Mouse (Mus musculus): ENCODE measurements at regions not wholly inside any gene's neighbourhood (a gene's known extent, or its start where the extent isn't known, plus 50 kb on each side); places are given as distances from the start of the nearest gene placed in this dataset.

DNA sequence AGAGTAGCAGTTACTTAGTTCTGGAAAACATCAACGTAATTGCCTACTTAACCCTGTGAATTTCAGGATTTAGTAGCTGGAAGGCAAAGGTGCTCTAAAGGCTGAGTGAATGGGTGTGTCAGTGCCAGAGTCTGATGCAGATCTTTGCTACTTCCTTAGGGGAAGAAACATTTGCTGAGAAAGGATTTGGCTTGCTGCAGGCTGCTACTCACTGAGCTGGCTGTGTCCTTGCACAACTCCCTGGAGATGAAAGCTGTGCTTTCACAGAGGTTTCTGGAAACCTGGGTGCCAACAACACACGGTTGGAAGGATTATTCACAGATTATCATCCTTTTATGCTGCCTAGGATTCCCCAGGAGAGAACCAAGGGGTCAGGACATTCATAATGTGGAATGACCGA lies 94.0 kb upstream of the Fut8 start:
- Histone ChIP-seq H3K79me2 (ENCODE audit: control insufficient read depth, insufficient read depth, low read length) (no peaks in the 10 kb centered on the region), H3K4me1 (ENCODE audit: control insufficient read depth, insufficient read depth, low read length) (no peaks in the 10 kb centered on the region), H3K4me3 (ENCODE audit: insufficient read depth, low read depth, low read length) (no peak overlapping the region), H3K9ac (ENCODE audit: low read depth, low read length) (no peak overlapping the region), H3K27me3 (ENCODE audit: control insufficient read depth, insufficient read depth, low read length) (no peaks in the 10 kb centered on the region), H3K36me3 (ENCODE audit: control insufficient read depth, insufficient read depth, low read length) (no peaks in the 10 kb centered on the region), H3K27ac (replicated peaks; ENCODE audit: insufficient read depth, low read depth, low read length) (no peak overlapping the region)
- no peak for DNase-seq (ENCODE audit: extremely low read depth, low read depth, low spot score)
- no peak for TF ChIP-seq CTCF (IDR thresholded peaks at IDR 0.05; ENCODE audit: low read depth, low read length)
- no peak for TF ChIP-seq POLR2A (IDR thresholded peaks at IDR 0.05; ENCODE audit: extremely low read depth, insufficient read depth, low read length)
- 82% methylated on average over 3 of the region's 3 CpGs for WGBS

DNA sequence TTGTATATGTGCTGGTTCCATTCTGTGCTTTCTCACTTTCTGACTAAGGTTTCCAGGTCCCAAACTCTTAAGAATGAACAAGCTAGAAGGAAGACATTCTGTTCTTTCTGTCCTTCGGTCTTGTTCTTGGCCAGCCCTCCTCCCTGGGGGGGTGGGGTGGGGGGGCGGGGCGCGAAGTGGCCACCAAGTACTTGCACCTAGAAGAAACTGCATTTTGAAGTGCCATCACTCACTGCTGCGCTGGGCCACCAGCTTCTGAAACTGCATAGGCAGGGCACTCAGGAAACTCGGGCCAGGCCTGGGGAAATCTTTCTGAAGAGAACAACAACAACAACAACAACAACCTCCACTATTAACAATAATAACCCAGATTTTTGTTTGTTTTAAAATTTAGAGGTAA lies 94.4 kb upstream of the Fut8 start:
- Histone ChIP-seq H3K79me2 (ENCODE audit: control insufficient read depth, insufficient read depth, low read length) (no peaks in the 10 kb centered on the region), H3K4me3 (ENCODE audit: insufficient read depth, low read depth, low read length) (no peak overlapping the region), H3K9ac (ENCODE audit: low read depth, low read length) (no peak overlapping the region), H3K4me1 (ENCODE audit: control insufficient read depth, insufficient read depth, low read length) (no peaks in the 10 kb centered on the region), H3K36me3 (ENCODE audit: control insufficient read depth, insufficient read depth, low read length) (no peaks in the 10 kb centered on the region), H3K27me3 (ENCODE audit: control insufficient read depth, insufficient read depth, low read length) (no peaks in the 10 kb centered on the region), H3K27ac (replicated peaks; ENCODE audit: insufficient read depth, low read depth, low read length) (no peak overlapping the region)
- 64% methylated on average over 6 of the region's 6 CpGs for WGBS
- TF ChIP-seq POLR2A (IDR thresholded peaks at IDR 0.05; ENCODE audit: extremely low read depth, insufficient read depth, low read length): no peak
- no peak for TF ChIP-seq CTCF (IDR thresholded peaks at IDR 0.05; ENCODE audit: low read depth, low read length)
- DNase-seq (ENCODE audit: extremely low read depth, low read depth, low spot score): no peak

DNA sequence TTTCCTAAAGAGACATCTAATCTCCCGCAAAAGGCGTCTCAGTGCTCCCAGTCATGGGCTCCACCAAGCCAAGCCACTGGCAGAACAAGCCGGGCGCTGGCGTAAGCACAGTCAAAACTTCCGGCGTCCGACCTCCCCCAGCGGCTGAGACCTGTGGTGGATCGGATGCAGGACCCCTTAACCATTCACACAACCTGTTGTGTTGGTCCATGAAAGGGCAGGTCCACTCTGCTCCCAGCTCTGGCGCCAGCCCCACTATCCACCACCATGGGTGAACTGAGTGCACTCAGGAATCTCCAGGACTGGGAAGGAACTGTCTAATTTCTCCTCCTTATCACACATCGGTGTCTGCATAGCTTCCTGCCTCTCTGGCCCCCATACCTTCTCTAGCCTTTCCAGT lies 94.8 kb upstream of the Fut8 start:
- Histone ChIP-seq H3K4me3 (ENCODE audit: insufficient read depth, low read depth, low read length) (no peak overlapping the region), H3K27ac (replicated peaks; ENCODE audit: insufficient read depth, low read depth, low read length) (no peak overlapping the region)
- 79% methylated on average over 12 of the region's 12 CpGs for WGBS

DNA sequence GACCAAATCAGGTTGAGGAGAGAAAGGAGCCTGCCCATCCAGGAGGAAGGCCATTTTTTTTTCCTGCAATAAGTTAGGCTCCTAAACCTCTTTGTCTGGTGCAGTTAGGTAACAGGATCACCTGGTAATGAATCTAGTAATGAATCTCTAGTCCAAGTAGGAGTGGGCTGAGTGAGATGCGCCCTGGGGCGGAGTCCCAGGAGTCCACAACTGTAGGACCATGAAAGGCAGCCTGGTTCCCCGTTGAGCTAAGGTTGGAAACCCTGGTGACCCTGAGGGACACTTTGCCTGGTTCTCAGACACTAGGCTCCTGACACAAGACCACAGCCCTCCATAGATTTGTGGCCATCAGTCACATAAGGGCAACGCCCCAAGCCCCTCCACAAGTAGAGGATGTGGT lies 95.7 kb upstream of the Fut8 start:
- Histone ChIP-seq H3K9ac (ENCODE audit: low read depth, low read length) (no peak overlapping the region), H3K27ac (replicated peaks; ENCODE audit: insufficient read depth, low read depth, low read length) (no peak overlapping the region), H3K4me1 (ENCODE audit: control insufficient read depth, insufficient read depth, low read length) (no peaks in the 10 kb centered on the region), H3K4me3 (ENCODE audit: insufficient read depth, low read depth, low read length) (no peak overlapping the region), H3K79me2 (ENCODE audit: control insufficient read depth, insufficient read depth, low read length) (no peaks in the 10 kb centered on the region), H3K36me3 (ENCODE audit: control insufficient read depth, insufficient read depth, low read length) (no peaks in the 10 kb centered on the region), H3K27me3 (ENCODE audit: control insufficient read depth, insufficient read depth, low read length) (no peaks in the 10 kb centered on the region)
- DNase-seq (ENCODE audit: extremely low read depth, low read depth, low spot score): no peak
- TF ChIP-seq CTCF (IDR thresholded peaks at IDR 0.05; ENCODE audit: low read depth, low read length) (no peak), POLR2A (IDR thresholded peaks at IDR 0.05; ENCODE audit: extremely low read depth, insufficient read depth, low read length) (no peak)
- 92% methylated on average over 4 of the region's 4 CpGs for WGBS

More for the DNA sequence above, 94.8 kb upstream of the Fut8 start:
- H3K79me2 ChIP-seq (ENCODE audit: control insufficient read depth, insufficient read depth, low read length): no peaks in the 10 kb centered on the region
- TF ChIP-seq CTCF (IDR thresholded peaks at IDR 0.05; ENCODE audit: low read depth, low read length) (no peak), POLR2A (IDR thresholded peaks at IDR 0.05; ENCODE audit: extremely low read depth, insufficient read depth, low read length) (no peak)
- no peak overlapping the region for H3K9ac ChIP-seq (ENCODE audit: low read depth, low read length)
- no peaks in the 10 kb centered on the region for H3K4me1 ChIP-seq (ENCODE audit: control insufficient read depth, insufficient read depth, low read length)
- H3K27me3 ChIP-seq (ENCODE audit: control insufficient read depth, insufficient read depth, low read length): no peaks in the 10 kb centered on the region
- H3K36me3 ChIP-seq (ENCODE audit: control insufficient read depth, insufficient read depth, low read length): no peaks in the 10 kb centered on the region
- DNase-seq (ENCODE audit: extremely low read depth, low read depth, low spot score): no peak

DNA sequence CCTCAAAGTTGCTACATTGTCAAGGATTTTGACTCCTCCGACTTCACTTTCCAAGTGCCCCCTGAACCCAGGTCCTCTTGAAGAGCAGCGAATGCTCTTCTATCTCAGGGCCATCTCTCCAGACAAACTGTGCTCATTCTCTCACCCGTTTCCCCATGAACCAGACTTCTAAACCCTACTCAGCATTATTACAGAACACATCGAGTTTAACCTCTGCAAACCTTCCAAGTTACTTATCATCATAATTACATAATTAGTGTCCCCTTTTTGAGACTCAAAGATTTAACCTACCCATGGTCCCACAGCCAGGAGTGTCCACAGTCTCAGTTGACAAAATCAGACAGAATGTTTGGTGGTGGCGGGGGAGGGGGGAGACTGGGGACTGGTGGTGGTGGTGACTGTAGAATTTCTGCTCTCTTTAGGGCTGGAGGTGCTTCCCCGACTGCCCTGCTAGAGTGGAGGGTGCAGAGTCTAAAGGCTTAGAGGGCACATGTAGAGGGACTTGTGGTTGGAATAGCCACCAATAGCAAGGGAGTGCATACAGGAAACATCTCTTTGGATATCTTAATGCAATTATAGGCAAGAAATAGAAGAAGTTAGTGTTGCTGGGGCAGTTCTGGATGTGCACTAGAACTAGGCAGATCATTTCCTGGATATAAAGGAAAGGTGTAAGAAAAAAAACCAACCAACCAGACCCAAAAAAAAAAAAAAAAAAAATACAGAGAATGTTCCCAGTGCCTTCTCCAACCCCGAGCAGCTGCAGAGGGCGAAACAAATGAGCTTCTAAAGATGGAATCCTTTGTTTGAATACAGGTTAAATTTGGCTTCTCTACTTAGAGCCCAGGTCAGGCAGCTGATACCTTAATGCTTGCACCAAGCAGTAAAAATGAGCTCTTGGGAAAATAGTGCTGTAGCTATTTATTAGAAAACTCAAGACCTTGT lies 96.4 kb upstream of the Fut8 start:
- Histone ChIP-seq H3K4me3 (ENCODE audit: insufficient read depth, low read depth, low read length) (no peak overlapping the region), H3K4me1 (ENCODE audit: control insufficient read depth, insufficient read depth, low read length) (no peaks in the 10 kb centered on the region), H3K36me3 (ENCODE audit: control insufficient read depth, insufficient read depth, low read length) (no peaks in the 10 kb centered on the region), H3K79me2 (ENCODE audit: control insufficient read depth, insufficient read depth, low read length) (no peaks in the 10 kb centered on the region), H3K27ac (replicated peaks; ENCODE audit: insufficient read depth, low read depth, low read length) (no peak overlapping the region), H3K9ac (ENCODE audit: low read depth, low read length) (no peak overlapping the region), H3K27me3 (ENCODE audit: control insufficient read depth, insufficient read depth, low read length) (no peaks in the 10 kb centered on the region)
- TF ChIP-seq POLR2A (IDR thresholded peaks at IDR 0.05; ENCODE audit: extremely low read depth, insufficient read depth, low read length) (no peak), CTCF (IDR thresholded peaks at IDR 0.05; ENCODE audit: low read depth, low read length) (no peak)
- DNase-seq (ENCODE audit: extremely low read depth, low read depth, low spot score): no peak
- WGBS: 74% methylated on average over 8 of the region's 8 CpGs

DNA sequence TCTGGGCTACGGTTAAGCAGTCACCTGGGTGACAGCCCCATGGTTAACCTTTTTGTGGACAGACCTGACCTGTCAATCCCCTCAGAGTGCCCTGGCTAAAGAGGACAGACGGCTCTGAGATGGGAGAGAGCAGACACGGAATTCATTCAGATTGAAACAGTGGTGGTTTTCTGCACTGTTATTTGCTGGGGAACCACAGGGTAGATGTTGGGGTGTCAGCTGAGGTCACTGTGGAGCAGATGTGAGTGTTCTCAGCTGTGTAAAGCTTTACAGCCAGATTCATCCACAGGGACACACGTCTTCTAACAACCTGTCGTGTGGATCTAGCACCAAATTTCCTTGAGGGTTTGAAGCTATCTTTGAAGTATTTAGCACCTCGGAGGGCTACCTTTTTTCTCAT lies 97.3 kb upstream of the Fut8 start:
- Histone ChIP-seq H3K9ac (ENCODE audit: low read depth, low read length) (no peak overlapping the region), H3K4me1 (ENCODE audit: control insufficient read depth, insufficient read depth, low read length) (no peaks in the 10 kb centered on the region), H3K79me2 (ENCODE audit: control insufficient read depth, insufficient read depth, low read length) (no peaks in the 10 kb centered on the region), H3K27ac (replicated peaks; ENCODE audit: insufficient read depth, low read depth, low read length) (no peak overlapping the region), H3K4me3 (ENCODE audit: insufficient read depth, low read depth, low read length) (no peak overlapping the region), H3K36me3 (ENCODE audit: control insufficient read depth, insufficient read depth, low read length) (no peaks in the 10 kb centered on the region), H3K27me3 (ENCODE audit: control insufficient read depth, insufficient read depth, low read length) (no peaks in the 10 kb centered on the region)
- TF ChIP-seq CTCF (IDR thresholded peaks at IDR 0.05; ENCODE audit: low read depth, low read length): no peak
- no peak for TF ChIP-seq POLR2A (IDR thresholded peaks at IDR 0.05; ENCODE audit: extremely low read depth, insufficient read depth, low read length)
- no peak for DNase-seq (ENCODE audit: extremely low read depth, low read depth, low spot score)
- 79% methylated on average over 6 of the region's 6 CpGs for WGBS
